Mouse (Mus musculus) kidney, adult 2 months (tissue): ENCODE measurements around the gene Gm28051.
A peak's percentile ranks its signal among the peaks of the same experiment; 100 is the strongest.

Experiments used
- CTCF ChIP-seq: fragments of 200-500 bp; conservative IDR thresholded peaks from 2 replicates; pipeline ENCODE4 v1.5.1; 2011; ENCODE audit warnings: low read depth, mild to moderate bottlenecking, control low read depth, low read length, moderate library complexity, mixed read lengths; ENCODE audit not compliant: insufficient read depth, insufficient read length
- POLR2A ChIP-seq: fragments of 200-500 bp; IDR thresholded peaks from one replicate; pipeline ENCODE4 v1.6.1; 2011; ENCODE audit warnings: low read depth, low read length, control low read depth

GRCm38 (mm10) chr12:102703111-102703412 lies 54.5 kb downstream of the Gm28051 start:
- TF ChIP-seq POLR2A (no peak), CTCF (peak; percentile 25; the same call in 1 of the 2 replicates)
